Mouse (Mus musculus) cortical plate, adult 2 months (tissue): ENCODE data around the gene Cysrt1. TPM values are rescaled to one million over a fixed set of nuclear protein-coding genes. Genes with fewer than 3 reads are reported as not detected.

ENCODE experiments used
- H3K27ac ChIP-seq: fragments of 200-500 bp; 2 replicates; pipeline ENCODE4 v1.5.1; 2012; ENCODE audit warnings: low read length, control low read depth, inconsistent platforms; ENCODE audit not compliant: insufficient read depth
- H3K4me1 ChIP-seq: fragments of 200-500 bp; 2 replicates; pipeline ENCODE4 v1.6.1; 2011; ENCODE audit warnings: low read length; ENCODE audit not compliant: control insufficient read depth, insufficient read depth
- H3K4me3 ChIP-seq: fragments of 200-500 bp; 2 replicates; pipeline ENCODE4 v1.5.1; 2011; ENCODE audit warnings: mild to moderate bottlenecking, low read length, control low read depth; ENCODE audit not compliant: insufficient read depth
- CTCF ChIP-seq: fragments of 200-500 bp; IDR thresholded peaks from 2 replicates; pipeline ENCODE4 v1.5.1; 2011; ENCODE audit warnings: mild to moderate bottlenecking, control low read depth, low read length; ENCODE audit not compliant: insufficient read depth; ENCODE audit errors: extremely low read depth
- POLR2A ChIP-seq: fragments of 200-500 bp; IDR thresholded peaks from 2 replicates; pipeline ENCODE4 v1.6.1; 2011; ENCODE audit warnings: mild to moderate bottlenecking, low read length, control low read depth; ENCODE audit not compliant: insufficient read depth; ENCODE audit errors: extremely low read depth
- polyA plus RNA-seq: library from polyadenylated mRNA; depleted of rRNA; stranded (reverse); fragments of >200 nt; gene quantifications from 2 replicates; pipeline ENCODE4 v1.2.3, GENCODE M21; 2012

The Cysrt1 gene
- polyA plus RNA-seq, 1 experiment = 0.21 TPM

- no peak overlapping the region for H3K27ac ChIP-seq
- peak; percentile 45; the same call in 1 of the 2 replicates for TF ChIP-seq POLR2A
- no peak for TF ChIP-seq CTCF
Observed at GRCm38 (mm10) chr2:25286314-25286713, 44.1 kb upstream of the Cysrt1 start.

GRCm38 (mm10) chr2:25285551-25285950 lies 43.3 kb upstream of the Cysrt1 start:
- Histone ChIP-seq H3K4me3 (no peak overlapping the region), H3K4me1 (peaks cover 3% of the 10 kb centered on the region; the same call in 1 of the 2 replicates), H3K27ac (no peak overlapping the region)
- TF ChIP-seq POLR2A = 0 out of 2 replicates have a peak, but pooled peaks have one; percentile 0
- no peak for TF ChIP-seq CTCF

More at GRCm38 (mm10) chr2:25286314-25286713, 44.1 kb upstream of the Cysrt1 start:
- Histone ChIP-seq H3K4me1 (peaks cover 3% of the 10 kb centered on the region; the same call in 1 of the 2 replicates), H3K4me3 (no peak overlapping the region)

GRCm38 (mm10) chr2:25278928-25279882 lies 37.0 kb upstream of the Cysrt1 start:
- no peak overlapping the region for H3K27ac ChIP-seq
- H3K4me3 ChIP-seq = no peak overlapping the region
- no peaks in the 10 kb centered on the region for H3K4me1 ChIP-seq
- TF ChIP-seq CTCF (peak; percentile 74), POLR2A (no peak)

DNA sequence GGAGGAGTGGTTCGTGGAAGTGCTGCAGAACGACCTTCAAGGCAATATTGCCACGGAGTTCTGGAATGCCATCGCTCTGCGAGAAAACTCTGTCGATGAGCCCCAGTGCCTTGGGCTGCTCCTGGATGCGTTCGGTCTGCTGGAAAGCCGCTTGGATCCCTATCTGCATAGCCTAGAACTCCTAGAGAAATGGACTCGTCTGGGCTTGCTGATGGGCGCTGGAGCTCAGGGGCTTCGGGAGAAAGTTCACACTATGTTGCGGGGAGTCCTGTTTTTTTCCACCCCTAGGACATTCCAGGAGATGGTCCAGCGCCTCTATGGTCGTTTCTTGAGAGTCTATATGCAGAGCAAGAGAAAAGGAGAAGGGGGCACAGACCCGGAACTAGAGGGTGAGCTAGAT lies 30.8 kb upstream of the Cysrt1 start:
- no peak for TF ChIP-seq POLR2A
- no peak for TF ChIP-seq CTCF
- no peak overlapping the region for H3K27ac ChIP-seq
- no peaks in the 10 kb centered on the region; the same call in 1 of the 2 replicates for H3K4me1 ChIP-seq
- peak overlapping the region; percentile 81 for H3K4me3 ChIP-seq

- Histone ChIP-seq H3K4me1 (no peaks in the 10 kb centered on the region; the same call in 1 of the 2 replicates), H3K4me3 (peak overlapping the region; percentile 81), H3K27ac (no peak overlapping the region)
- TF ChIP-seq CTCF (no peak), POLR2A (no peak)
Observed at GRCm38 (mm10) chr2:25272515-25272914, 30.3 kb upstream of the Cysrt1 start.

GRCm38 (mm10) chr2:25271827-25272511 lies 29.7 kb upstream of the Cysrt1 start, which contains the start of the genes Ssna1 and Anapc2:
TSS of gene Ssna1 (minus strand) at chr2:25272438.
TSS of gene Anapc2 (plus strand) at chr2:25272478.
- TF ChIP-seq CTCF (0 out of 2 replicates have a peak, but pooled peaks have one; percentile 20), POLR2A (peak; percentile 92)
- Histone ChIP-seq H3K4me3 (peak within 1 kb of the TSS; percentile 81), H3K27ac (no peak within 1 kb of the TSS), H3K4me1 (no peaks in the 10 kb centered on the region; the same call in 1 of the 2 replicates)

DNA sequence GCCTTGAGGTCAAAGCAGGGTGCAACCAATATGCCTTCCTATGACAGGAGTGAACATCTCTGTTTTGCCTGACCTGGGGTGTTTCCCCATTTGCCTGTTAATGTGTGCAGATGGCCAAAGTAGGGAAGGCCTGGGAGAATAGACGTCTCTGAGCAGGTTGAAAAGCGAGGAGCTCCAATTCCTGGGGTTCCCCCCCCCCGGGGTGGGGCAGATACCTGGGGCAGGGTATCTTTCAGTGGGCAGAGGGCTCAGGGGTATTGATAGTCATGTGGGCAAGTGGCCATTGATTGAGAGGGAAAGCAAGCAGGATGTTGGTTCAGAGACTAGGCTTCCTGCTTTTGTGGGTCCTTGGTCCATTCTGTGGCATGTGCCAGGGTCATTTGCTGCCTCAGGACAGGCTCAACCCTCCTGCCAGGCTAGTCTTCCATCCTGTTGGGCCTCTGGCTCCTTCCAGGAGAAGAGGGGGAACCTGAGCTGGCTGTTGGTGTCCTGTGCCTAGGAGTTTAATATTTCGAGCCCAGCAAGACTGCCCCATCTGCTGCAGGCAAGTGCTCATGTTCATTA lies 25.6 kb upstream of the Cysrt1 start:
- H3K27ac ChIP-seq = peak overlapping the region; percentile 7
- peaks cover 7% of the 10 kb centered on the region for H3K4me1 ChIP-seq
- TF ChIP-seq CTCF (no peak), POLR2A (no peak)
- no peak overlapping the region for H3K4me3 ChIP-seq

DNA sequence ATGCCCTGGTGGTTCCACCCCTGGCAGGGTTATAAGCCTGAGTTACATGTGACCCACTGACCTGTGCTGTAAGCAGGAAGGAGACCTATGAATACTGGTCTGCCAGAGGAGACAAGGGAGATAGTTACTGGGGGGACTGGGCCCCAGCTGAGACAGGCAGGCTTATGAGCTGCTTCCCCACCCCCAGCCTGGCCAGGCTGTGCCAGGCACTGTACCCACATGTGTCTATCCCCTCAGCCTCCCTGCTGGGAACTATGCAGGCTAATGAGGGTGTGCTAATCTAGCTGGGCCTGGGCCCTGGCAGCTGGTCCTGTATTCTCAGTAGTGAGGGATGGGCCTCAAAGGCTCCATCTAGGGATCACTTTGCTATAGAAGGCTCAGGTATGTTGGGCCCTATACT lies 25.0 kb upstream of the Cysrt1 start:
- Histone ChIP-seq H3K4me3 (no peak overlapping the region), H3K27ac (peak overlapping the region; percentile 89), H3K4me1 (peaks cover 7% of the 10 kb centered on the region)
- TF ChIP-seq POLR2A (0 out of 2 replicates have a peak, but pooled peaks have one; percentile 12), CTCF (no peak)

DNA sequence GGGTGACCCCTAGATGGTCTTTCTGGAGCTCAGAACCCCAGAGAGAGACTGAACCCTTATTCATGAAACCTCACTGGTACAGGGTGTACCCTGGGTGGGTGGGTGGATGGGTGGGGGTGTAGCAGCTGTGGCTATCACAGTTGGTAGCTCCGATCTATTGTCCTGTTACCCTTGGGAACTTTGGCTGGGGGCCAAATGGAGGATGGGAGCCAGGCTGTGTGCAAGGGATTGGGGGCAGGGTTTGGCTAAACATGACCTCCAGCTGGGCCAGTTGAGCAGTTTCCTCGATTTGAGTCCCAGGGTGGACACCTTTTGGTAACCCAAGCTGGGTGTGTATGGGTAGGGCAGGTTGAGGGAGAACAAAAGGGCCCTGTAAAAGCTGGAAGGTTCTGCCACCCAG lies 24.5 kb upstream of the Cysrt1 start:
- H3K4me3 ChIP-seq = peak overlapping the region; percentile 27
- H3K27ac ChIP-seq = peak overlapping the region; percentile 89
- no peak for TF ChIP-seq POLR2A
- no peak for TF ChIP-seq CTCF
- H3K4me1 ChIP-seq = peaks cover 7% of the 10 kb centered on the region
